Mouse (Mus musculus): ENCODE measurements around the gene H2al1a. TPM values are rescaled to one million over a fixed set of nuclear protein-coding genes. Genes with fewer than 3 reads are reported as not detected.
"Not testable (repeated sequence)": the region's sequence is repeated elsewhere in the genome, so short reads cannot be mapped to it uniquely, and the experiment has no call there.

Gene H2al1a
- total RNA-seq, 1 experiment from 2014 or later, result not detected

DNA sequence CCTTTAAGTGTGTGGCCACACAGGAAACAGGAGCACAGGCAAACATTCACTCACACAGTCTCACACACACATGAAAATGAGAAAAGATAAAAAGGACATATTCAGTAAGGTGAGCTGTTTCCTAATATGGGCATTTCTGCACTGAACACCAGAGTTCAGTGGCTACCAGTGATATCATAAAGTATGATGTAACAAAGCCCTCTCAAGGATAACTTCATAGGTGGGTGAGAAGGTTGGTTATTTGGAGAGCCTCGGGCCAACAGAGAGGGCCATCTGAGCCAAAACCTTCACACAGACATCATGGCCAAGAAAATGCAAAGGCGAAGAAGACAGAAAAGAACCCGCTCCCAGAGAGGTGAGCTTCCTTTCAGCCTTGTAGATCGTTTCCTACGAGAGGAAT lies 25.3 kb downstream of the H2al1a start, which contains the start of gene H2al1i:
H2al1i (plus strand) TSS at position 301 of the 400 bp plus-strand sequence.
- not testable (repeated sequence) for ATAC-seq (replicated peaks; ENCODE audit: low read depth, poor library complexity, severe bottlenecking)

DNA sequence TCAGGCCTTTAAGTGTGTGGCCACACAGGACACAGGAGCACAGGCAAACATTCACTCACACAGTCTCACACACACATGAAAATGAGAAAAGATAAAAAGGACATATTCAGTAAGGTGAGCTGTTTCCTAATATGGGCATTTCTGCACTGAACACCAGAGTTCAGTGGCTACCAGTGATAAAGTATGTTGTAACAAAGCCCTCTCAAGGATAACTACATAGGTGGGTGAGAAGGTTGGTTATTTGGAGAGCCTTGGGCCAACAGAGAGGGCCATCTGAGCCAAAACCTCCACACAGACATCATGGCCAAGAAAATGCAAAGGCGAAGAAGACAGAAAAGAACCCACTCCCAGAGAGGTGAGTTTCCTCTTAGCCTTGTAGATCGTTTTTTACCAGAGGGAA lies 28.5 kb downstream of the H2al1a start, which contains the start of gene H2al1j:
H2al1j (plus strand) TSS at position 301 of the 400 bp plus-strand sequence.
- not testable (repeated sequence) for ATAC-seq (replicated peaks; ENCODE audit: low read depth, poor library complexity, severe bottlenecking)

DNA sequence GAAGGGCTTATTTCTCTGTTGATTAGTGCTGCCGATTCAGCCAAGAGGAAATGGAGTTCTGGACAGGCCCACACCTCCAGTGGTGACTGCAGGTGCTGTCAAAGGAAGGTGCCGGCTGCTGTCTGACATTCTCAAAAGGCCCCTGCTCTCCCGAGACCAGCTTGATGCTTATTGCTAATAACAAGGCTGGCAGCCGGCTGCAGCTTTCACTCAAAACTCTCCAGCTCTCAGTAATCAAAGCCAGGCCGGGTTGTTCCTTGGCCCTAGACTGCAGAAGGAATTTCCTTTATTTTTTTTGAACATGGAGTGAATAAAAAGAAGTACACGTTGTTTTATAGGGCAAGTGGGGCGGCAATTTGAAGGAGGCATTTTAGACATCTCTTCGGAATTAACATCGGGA lies 46.7 kb downstream of the H2al1a start:
- ATAC-seq (replicated peaks; ENCODE audit: low read depth, poor library complexity, severe bottlenecking), result no peak

DNA sequence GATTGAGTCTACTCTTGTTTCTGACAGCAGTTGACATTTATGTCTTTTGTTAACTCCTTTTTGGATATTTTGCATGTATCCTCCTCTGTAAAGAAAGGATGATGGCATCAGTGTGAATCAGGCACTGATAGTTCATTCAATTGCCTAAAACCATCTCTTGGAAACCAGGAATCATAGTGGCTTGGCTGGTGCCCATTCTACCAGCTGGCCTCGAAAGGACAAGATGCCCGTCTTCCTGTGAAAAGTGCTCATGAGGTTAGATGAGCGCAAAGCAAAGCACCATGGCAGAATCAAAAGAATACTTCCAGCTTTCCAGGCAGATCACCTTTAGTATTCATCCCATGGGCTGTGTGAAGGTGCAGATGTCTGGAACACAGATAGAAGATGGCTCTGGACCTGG lies 47.7 kb downstream of the H2al1a start:
- ATAC-seq (replicated peaks; ENCODE audit: low read depth, poor library complexity, severe bottlenecking), result no peak

Other genes starting within 250 kb of the H2al1a start
- not detected in 2 replicates for gene H2al1b, start 3.2 kb downstream of the H2al1a start, total RNA-seq (2017)
- not detected in 2 replicates for gene H2al1c, start 6.4 kb downstream of the H2al1a start, total RNA-seq (2017)
- gene H2al1d, start 9.6 kb downstream of the H2al1a start, total RNA-seq (2017), result not detected in 2 replicates
- not detected in 2 replicates for gene H2al1e, start 12.7 kb downstream of the H2al1a start, total RNA-seq (2017)
- not detected in 2 replicates for gene H2al1f, start 15.9 kb downstream of the H2al1a start, total RNA-seq (2017)
- gene H2al1g, start 19.0 kb downstream of the H2al1a start, total RNA-seq (2017), result not detected in 2 replicates
- not detected in 2 replicates for gene H2al1h, start 22.2 kb downstream of the H2al1a start, total RNA-seq (2017)
- gene H2al1i, start 25.4 kb downstream of the H2al1a start, total RNA-seq (2017), result not detected in 2 replicates
- gene H2al1j, start 28.6 kb downstream of the H2al1a start, total RNA-seq (2017), result not detected in 2 replicates

All from common myeloid progenitor, adult 5-6 weeks (primary cell).